Mouse (Mus musculus) neural tube, embryonic 11.5 days (tissue): ENCODE measurements around the gene Zmynd11. TPM values are rescaled to one million over a fixed set of nuclear protein-coding genes. Genes with fewer than 3 reads are reported as not detected.

ENCODE experiments used
- ATAC-seq: fragments of 200-750 bp; cut with Nextera tagmentation; 2 replicates; pipeline ENCODE4 v1.8.0; 2017; ENCODE audit warnings: moderate number of reproducible peaks, mild to moderate bottlenecking, moderate TSS enrichment, moderate library complexity; ENCODE audit not compliant: insufficient read depth, low FRiP score, low TSS enrichment
- DNase-seq: peaks from one replicate; pipeline ENCODE4 v3.0.0-alpha.2; 2015; ENCODE audit warnings: low spot score
- H3K27ac ChIP-seq: fragments of 300-500 bp; sonication (generic); 2 replicates; pipeline ENCODE4 v1.5.1; 2014; ENCODE audit warnings: low read depth, mild to moderate bottlenecking, low read length
- H3K27me3 ChIP-seq: fragments of 300-500 bp; sonication (generic); 2 replicates; pipeline ENCODE4 v1.6.1; 2014; ENCODE audit warnings: mild to moderate bottlenecking, low read length, mixed read lengths; ENCODE audit not compliant: control insufficient read depth, insufficient read depth
- H3K36me3 ChIP-seq: fragments of 300-500 bp; sonication (generic); 2 replicates; pipeline ENCODE4 v1.6.1; 2014; ENCODE audit warnings: mild to moderate bottlenecking, low read length, moderate library complexity, mixed read lengths; ENCODE audit not compliant: control insufficient read depth, insufficient read depth
- H3K4me1 ChIP-seq: fragments of 300-500 bp; sonication (generic); 2 replicates; pipeline ENCODE4 v1.6.1; 2014; ENCODE audit warnings: low read length, mixed read lengths; ENCODE audit not compliant: control insufficient read depth, insufficient read depth
- H3K4me2 ChIP-seq: fragments of 300-500 bp; sonication (generic); 2 replicates; pipeline ENCODE4 v1.6.1; 2014; ENCODE audit warnings: low read depth, mild to moderate bottlenecking, moderate library complexity
- H3K4me3 ChIP-seq: fragments of 300-500 bp; sonication (generic); 2 replicates; pipeline ENCODE4 v1.5.1; 2014; ENCODE audit warnings: low read depth, low read length
- H3K9ac ChIP-seq: fragments of 300-500 bp; sonication (generic); 2 replicates; pipeline ENCODE4 v1.6.1; 2014; ENCODE audit warnings: mild to moderate bottlenecking, low read length
- H3K9me3 ChIP-seq: fragments of 300-500 bp; sonication (generic); 2 replicates; pipeline ENCODE4 v1.6.1; 2016; ENCODE audit warnings: low read length; ENCODE audit not compliant: control insufficient read depth
- WGBS: fragments of 180-500 bp; shearing (Covaris S2); extraction: QIAGEN DNeasy Blood & Tissue Kit; methylation state at CpG from one replicate; pipeline ENCODE4 v1.1.7; 2014; 5-methylcytosine and 5-hydroxymethylcytosine counted together
- polyA plus RNA-seq: library from polyadenylated mRNA; unstranded; fragments of >200 nt; fragmentation: Nextera tagmentation; extraction: Ambion mirVana; gene quantifications from 2 replicates; pipeline ENCODE4 v1.2.1, GENCODE M21; 2014

The Zmynd11 gene
- polyA plus RNA-seq, 1 experiment from 2014 or later, result 109 TPM

- H3K9me3 ChIP-seq, result no peaks in the 10 kb centered on the region
Observed at GRCm38 (mm10) chr13:9656613-9657012, 108.5 kb downstream of the Zmynd11 start.

GRCm38 (mm10) chr13:9653018-9653417, 112.1 kb downstream of the Zmynd11 start:
- no peak for DNase-seq
- Histone ChIP-seq H3K4me1 (no peaks in the 10 kb centered on the region), H3K9me3 (no peaks in the 10 kb centered on the region), H3K27ac (no peak overlapping the region), H3K9ac (no peak overlapping the region), H3K4me2 (no peak overlapping the region), H3K4me3 (no peak overlapping the region), H3K27me3 (no peaks in the 10 kb centered on the region), H3K36me3 (no peaks in the 10 kb centered on the region)
- no peak for ATAC-seq
- 86% methylated on average over 3 of the region's 3 CpGs for WGBS

More at GRCm38 (mm10) chr13:9656613-9657012, 108.5 kb downstream of the Zmynd11 start:
- Histone ChIP-seq H3K27ac (no peak overlapping the region), H3K4me2 (no peak overlapping the region), H3K36me3 (no peaks in the 10 kb centered on the region), H3K4me3 (no peak overlapping the region), H3K9ac (no peak overlapping the region), H3K27me3 (no peaks in the 10 kb centered on the region), H3K4me1 (no peaks in the 10 kb centered on the region)
- no peak for ATAC-seq
- DNase-seq, result no peak
- WGBS, result 91% methylated on average over 6 of the region's 6 CpGs

- Histone ChIP-seq H3K9ac (no peak overlapping the region), H3K4me3 (no peak overlapping the region), H3K4me2 (no peak overlapping the region), H3K9me3 (no peaks in the 10 kb centered on the region), H3K27me3 (no peaks in the 10 kb centered on the region), H3K27ac (no peak overlapping the region), H3K36me3 (no peaks in the 10 kb centered on the region), H3K4me1 (no peaks in the 10 kb centered on the region)
- no peak for DNase-seq
- ATAC-seq, result no peak
Observed at GRCm38 (mm10) chr13:9650580-9650979, 114.5 kb downstream of the Zmynd11 start.

GRCm38 (mm10) chr13:9649894-9650293, 115.2 kb downstream of the Zmynd11 start:
- Histone ChIP-seq H3K9ac (no peak overlapping the region), H3K27me3 (no peaks in the 10 kb centered on the region), H3K36me3 (no peaks in the 10 kb centered on the region), H3K9me3 (no peaks in the 10 kb centered on the region), H3K4me1 (no peaks in the 10 kb centered on the region), H3K4me2 (no peak overlapping the region), H3K4me3 (no peak overlapping the region), H3K27ac (no peak overlapping the region)
- ATAC-seq (no peak), DNase-seq (no peak)
- WGBS, result 88% methylated on average over 1 of the region's 1 CpGs

GRCm38 (mm10) chr13:9648716-9649115, 116.4 kb downstream of the Zmynd11 start:
- H3K36me3 ChIP-seq, result no peaks in the 10 kb centered on the region
- no peak overlapping the region for H3K4me3 ChIP-seq
- no peak overlapping the region for H3K9ac ChIP-seq
- WGBS, result 93% methylated on average over 13 of the region's 13 CpGs
- no peaks in the 10 kb centered on the region for H3K9me3 ChIP-seq
- ATAC-seq (no peak), DNase-seq (no peak)
- no peaks in the 10 kb centered on the region for H3K4me1 ChIP-seq
- no peak overlapping the region for H3K4me2 ChIP-seq
- no peaks in the 10 kb centered on the region for H3K27me3 ChIP-seq
- no peak overlapping the region for H3K27ac ChIP-seq

GRCm38 (mm10) chr13:9637949-9638348, 127.2 kb downstream of the Zmynd11 start:
- H3K9ac ChIP-seq, result no peak overlapping the region

GRCm38 (mm10) chr13:9636505-9636904, 128.6 kb downstream of the Zmynd11 start:
- 65% methylated on average over 4 of the region's 4 CpGs for WGBS
- no peak overlapping the region for H3K9ac ChIP-seq
- no peak overlapping the region for H3K4me3 ChIP-seq
- H3K27me3 ChIP-seq, result no peaks in the 10 kb centered on the region
- ATAC-seq (no peak), DNase-seq (peak; percentile 24)
- H3K36me3 ChIP-seq, result no peaks in the 10 kb centered on the region
- no peaks in the 10 kb centered on the region for H3K4me1 ChIP-seq
- no peak overlapping the region for H3K27ac ChIP-seq
- no peaks in the 10 kb centered on the region for H3K9me3 ChIP-seq
- H3K4me2 ChIP-seq, result no peak overlapping the region

More at GRCm38 (mm10) chr13:9637949-9638348, 127.2 kb downstream of the Zmynd11 start:
- Histone ChIP-seq H3K9me3 (no peaks in the 10 kb centered on the region), H3K27me3 (no peaks in the 10 kb centered on the region), H3K4me3 (no peak overlapping the region), H3K4me2 (no peak overlapping the region), H3K4me1 (no peaks in the 10 kb centered on the region), H3K36me3 (no peaks in the 10 kb centered on the region), H3K27ac (no peak overlapping the region)
- 72% methylated on average over 3 of the region's 3 CpGs for WGBS
- ATAC-seq (no peak), DNase-seq (no peak)

- no peaks in the 10 kb centered on the region for H3K27me3 ChIP-seq
- no peak overlapping the region for H3K4me2 ChIP-seq
- no peak overlapping the region for H3K9ac ChIP-seq
- no peak overlapping the region for H3K4me3 ChIP-seq
- DNase-seq (no peak), ATAC-seq (no peak)
- WGBS, result 91% methylated on average over 2 of the region's 2 CpGs
- H3K4me1 ChIP-seq, result no peaks in the 10 kb centered on the region
- H3K36me3 ChIP-seq, result no peaks in the 10 kb centered on the region
- H3K9me3 ChIP-seq, result no peaks in the 10 kb centered on the region
- no peak overlapping the region for H3K27ac ChIP-seq
Observed at GRCm38 (mm10) chr13:9635951-9636350, 129.2 kb downstream of the Zmynd11 start.
